Mouse (Mus musculus): ENCODE measurements around the gene Scarb1.

DNA sequence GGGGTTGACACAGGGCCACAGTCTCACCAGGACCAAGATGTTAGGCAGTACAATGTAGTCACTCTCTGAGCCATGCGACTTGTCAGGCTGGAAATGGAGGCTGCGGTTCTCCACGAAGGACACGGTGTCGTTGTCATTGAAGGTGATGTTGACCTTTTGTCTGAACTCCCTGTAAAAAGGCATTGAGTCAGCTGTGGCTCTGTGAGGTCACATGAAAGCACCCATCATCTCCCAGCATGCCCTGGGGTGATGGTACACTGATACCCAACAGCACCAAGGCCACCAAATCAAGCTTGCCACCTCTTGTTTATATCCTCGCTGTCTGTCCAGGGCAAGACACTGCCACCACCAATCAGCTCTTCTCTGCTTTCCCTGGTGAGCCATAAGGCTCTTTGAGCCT is 37.8 kb downstream of the Scarb1 start:
- TF ChIP-seq CTCF (IDR thresholded peaks at IDR 0.05; ENCODE audit: control insufficient read depth, insufficient read depth, insufficient replicate concordance, low read depth, low read length), result no peak
- TF ChIP-seq POLR2A (IDR thresholded peaks at IDR 0.05; ENCODE audit: control insufficient read depth, low read depth, low read length), result peak; percentile 39; the same call in 1 of the 2 replicates
